Mouse (Mus musculus) stomach, postnatal 0 days (tissue): ENCODE measurements at regions not wholly inside any gene's neighbourhood (a gene's known extent, or its start where the extent isn't known, plus 50 kb on each side); places are given as distances from the start of the nearest gene placed in this dataset.

ENCODE experiments used
- ATAC-seq: fragments of 200-750 bp; cut with Nextera tagmentation; 2 replicates; pipeline ENCODE4 v1.8.0; 2017; ENCODE audit not compliant: low FRiP score, low TSS enrichment
- DNase-seq: peaks from one replicate; pipeline ENCODE4 v3.0.0-alpha.2; 2016; ENCODE audit warnings: low spot score
- H3K27ac ChIP-seq: fragments of 300-500 bp; sonication (generic); replicated peaks from 2 replicates; pipeline ENCODE4 v1.5.1; 2014; ENCODE audit warnings: mild to moderate bottlenecking, control low read depth
- H3K27me3 ChIP-seq: fragments of 300-500 bp; sonication (generic); 2 replicates; pipeline ENCODE4 v1.6.1; 2014; ENCODE audit warnings: low read length; ENCODE audit not compliant: control insufficient read depth, insufficient read depth
- H3K36me3 ChIP-seq: fragments of 300-500 bp; sonication (generic); 2 replicates; pipeline ENCODE4 v1.6.1; 2014; ENCODE audit warnings: low read length, mixed read lengths; ENCODE audit not compliant: control insufficient read depth, insufficient read depth
- H3K4me1 ChIP-seq: fragments of 300-500 bp; sonication (generic); replicated peaks from 2 replicates; pipeline ENCODE4 v1.6.1; 2014; ENCODE audit warnings: antibody characterized with exemption; ENCODE audit not compliant: control insufficient read depth, insufficient read depth
- H3K4me2 ChIP-seq: fragments of 300-500 bp; sonication (generic); replicated peaks from 2 replicates; pipeline ENCODE4 v1.6.1; 2014; ENCODE audit warnings: low read depth, mild to moderate bottlenecking, control low read depth, moderate library complexity
- H3K4me3 ChIP-seq: fragments of 300-500 bp; sonication (generic); 2 replicates; pipeline ENCODE4 v1.5.1; 2014; ENCODE audit warnings: low read depth, low read length, control low read depth
- H3K9ac ChIP-seq: fragments of 300-500 bp; sonication (generic); 2 replicates; pipeline ENCODE4 v1.6.1; 2014; ENCODE audit warnings: mild to moderate bottlenecking, low read length, control low read depth, mixed read lengths
- H3K9me3 ChIP-seq: fragments of 300-500 bp; sonication (generic); 2 replicates; pipeline ENCODE4 v1.6.1; 2016; ENCODE audit warnings: low read length; ENCODE audit not compliant: control insufficient read depth
- CTCF ChIP-seq: IDR thresholded peaks from 2 replicates; pipeline ENCODE4 v1.5.1; 2016; ENCODE audit warnings: antibody characterized with exemption, low read depth, mild to moderate bottlenecking, moderate library complexity
- EP300 ChIP-seq: optimal IDR thresholded peaks from 2 replicates; pipeline ENCODE3; 2016; ENCODE audit warnings: antibody characterized with exemption
- WGBS: fragments of 180-500 bp; shearing (Covaris S2); extraction: QIAGEN DNeasy Blood & Tissue Kit; methylation state at CpG from one replicate; pipeline ENCODE4 v1.1.7; 2014; 5-methylcytosine and 5-hydroxymethylcytosine counted together

GRCm38 (mm10) chr13:56948086-56948485 lies 52.3 kb upstream of the Trpc7 start:
- Histone ChIP-seq H3K9me3 (no peaks in the 10 kb centered on the region), H3K4me2 (no peak overlapping the region), H3K27me3 (no peaks in the 10 kb centered on the region), H3K9ac (no peak overlapping the region), H3K36me3 (no peaks in the 10 kb centered on the region), H3K4me3 (no peak overlapping the region), H3K27ac (no peak overlapping the region), H3K4me1 (no peaks in the 10 kb centered on the region)
- TF ChIP-seq EP300 = no peak
- TF ChIP-seq CTCF = no peak
- 88% methylated on average over 6 of the region's 6 CpGs for WGBS
- ATAC-seq = no peak
- DNase-seq = peak; percentile 6

- Histone ChIP-seq H3K27ac (no peak overlapping the region), H3K9ac (no peak overlapping the region), H3K4me2 (no peak overlapping the region), H3K27me3 (no peaks in the 10 kb centered on the region), H3K36me3 (no peaks in the 10 kb centered on the region), H3K9me3 (no peaks in the 10 kb centered on the region), H3K4me3 (no peak overlapping the region), H3K4me1 (no peaks in the 10 kb centered on the region)
- TF ChIP-seq EP300 = no peak
- no peak for TF ChIP-seq CTCF
- 77% methylated on average over 7 of the region's 7 CpGs for WGBS
- peak; percentile 9 for DNase-seq
- no peak for ATAC-seq
These were observed 51.5 kb upstream of the Trpc7 start for GRCm38 (mm10) chr13:56947266-56947665.
